Mouse (Mus musculus) heart, adult 2 months (tissue): ENCODE measurements around the gene Cirbp.

ENCODE experiments used
- CTCF ChIP-seq: fragments of 200-600 bp; IDR thresholded peaks from 2 replicates; pipeline ENCODE4 v1.8.1; 2022; ENCODE audit warnings: antibody characterized with exemption, mild to moderate bottlenecking, moderate library complexity
- POLR2A ChIP-seq: fragments of 200-500 bp; IDR thresholded peaks from 2 replicates; pipeline ENCODE4 v1.6.1; 2011; ENCODE audit warnings: mild to moderate bottlenecking, low read depth, low read length, control low read depth; ENCODE audit not compliant: insufficient read depth

GRCm38 (mm10) chr10:80130403-80131031 lies 35.3 kb upstream of the Cirbp start:
- TF ChIP-seq CTCF (no peak), POLR2A (no peak)
